Mouse (Mus musculus) layer of hippocampus, adult 8-10 months (tissue): ENCODE measurements around the gene Scarf1. TPM values are rescaled to one million over a fixed set of nuclear protein-coding genes. Genes with fewer than 3 reads are reported as not detected.
"Not testable (repeated sequence)": the region's sequence is repeated elsewhere in the genome, so short reads cannot be mapped to it uniquely, and the experiment has no call there.

Experiments
- DNase-seq, 2 experiments: peaks; one replicate each; pipeline ENCODE4 v3.0.0; 2022; ENCODE audit warnings: low spot score in 2 of 2
- total RNA-seq, 4 experiments: library from RNA; stranded (reverse); gene quantifications; 2 replicates each; pipeline ENCODE4 v1.2.4; 2022

Gene Scarf1
- total RNA-seq, 4 experiments from 2014 or later, result 1.1 to 1.6 (median 1.4) TPM

DNA sequence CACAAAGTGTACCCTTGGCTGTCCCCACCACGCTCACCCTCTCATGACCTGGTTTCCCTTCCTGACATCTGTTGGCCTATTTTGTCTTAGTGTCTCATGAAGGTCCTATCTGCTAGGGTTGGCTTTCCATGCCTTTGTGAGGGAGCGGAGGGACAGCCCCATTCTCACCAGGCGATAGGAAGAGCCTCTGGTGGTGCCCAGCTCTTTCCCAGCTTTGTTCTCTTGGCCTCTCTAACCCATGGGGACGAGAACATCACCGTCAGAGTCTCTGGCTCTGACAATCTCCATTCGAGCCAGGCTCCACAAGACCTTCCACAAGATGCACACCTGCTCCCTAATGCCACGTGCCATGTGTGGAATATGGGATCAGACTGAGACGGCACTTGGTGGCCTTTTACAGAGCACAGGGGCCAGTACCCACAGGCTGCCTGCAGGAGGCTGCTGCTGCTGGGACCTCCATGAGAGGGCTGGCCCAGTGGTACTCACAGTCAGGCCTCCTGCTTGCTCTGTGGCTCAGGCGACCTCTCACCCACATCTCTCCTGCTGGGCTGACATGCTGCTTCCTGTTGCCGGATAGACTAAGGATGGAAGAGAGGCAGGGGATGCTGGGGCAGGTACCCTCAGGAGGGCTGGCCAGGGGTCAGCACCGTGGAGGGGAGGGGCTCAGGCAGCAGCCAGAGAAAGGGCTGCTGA, 24.3 kb downstream of the Scarf1 start:
- no peak for DNase-seq

DNA sequence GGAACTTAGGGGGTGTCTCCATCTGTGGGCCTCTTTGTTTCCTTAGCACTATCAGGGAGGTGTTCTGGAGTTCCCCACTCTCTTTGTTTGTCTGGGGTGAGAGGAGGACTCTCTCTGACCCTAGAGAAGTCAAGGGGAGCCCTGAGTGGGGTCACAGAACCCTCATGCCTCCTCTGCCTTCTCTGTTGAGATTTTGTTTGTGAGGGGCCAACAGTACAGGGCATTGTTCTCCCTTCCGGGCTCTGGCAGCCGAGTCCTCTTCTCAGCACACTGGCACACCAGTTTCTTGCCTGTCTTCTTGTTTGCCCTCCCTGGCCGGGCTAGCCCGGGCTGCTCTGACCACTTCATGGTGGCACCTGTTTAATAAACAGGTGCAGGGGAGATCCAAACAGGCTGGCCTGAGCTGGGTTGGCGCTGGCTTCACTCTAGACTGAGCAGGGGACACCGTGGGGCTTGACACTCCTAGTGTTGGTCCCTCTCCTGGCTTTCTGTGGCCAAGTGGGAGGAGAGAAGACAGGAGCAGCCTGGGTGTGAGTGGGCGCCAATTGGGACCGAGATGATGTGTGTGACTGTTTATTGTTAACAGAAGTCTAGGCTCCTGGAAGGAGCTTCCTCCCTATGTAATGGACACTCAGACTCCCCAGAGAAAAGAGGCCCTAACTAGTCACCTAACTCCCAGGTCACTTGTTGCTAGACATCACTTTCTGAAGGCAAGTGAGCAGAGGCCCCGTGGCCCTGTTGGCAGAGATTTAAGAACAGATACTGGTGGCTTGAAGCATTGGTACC, 25.0 kb downstream of the Scarf1 start:
- no peak for DNase-seq

DNA sequence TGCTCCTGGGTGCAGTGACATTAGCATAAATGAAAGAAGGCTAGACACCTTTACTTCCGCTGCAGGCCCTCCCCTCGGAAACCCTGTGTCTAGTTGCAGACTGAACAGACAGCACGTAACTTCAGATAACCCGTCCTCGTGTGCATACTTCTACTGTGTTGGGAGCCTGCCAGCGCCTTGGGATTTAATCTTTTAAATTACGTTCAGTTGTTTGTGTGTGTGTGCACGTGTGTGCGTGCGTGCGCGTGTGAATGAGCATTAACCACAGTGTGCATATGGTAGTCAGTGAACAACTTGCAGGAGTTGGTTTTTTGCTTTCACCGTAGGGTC, 25.6 kb downstream of the Scarf1 start:
- DNase-seq, result no peak

DNA sequence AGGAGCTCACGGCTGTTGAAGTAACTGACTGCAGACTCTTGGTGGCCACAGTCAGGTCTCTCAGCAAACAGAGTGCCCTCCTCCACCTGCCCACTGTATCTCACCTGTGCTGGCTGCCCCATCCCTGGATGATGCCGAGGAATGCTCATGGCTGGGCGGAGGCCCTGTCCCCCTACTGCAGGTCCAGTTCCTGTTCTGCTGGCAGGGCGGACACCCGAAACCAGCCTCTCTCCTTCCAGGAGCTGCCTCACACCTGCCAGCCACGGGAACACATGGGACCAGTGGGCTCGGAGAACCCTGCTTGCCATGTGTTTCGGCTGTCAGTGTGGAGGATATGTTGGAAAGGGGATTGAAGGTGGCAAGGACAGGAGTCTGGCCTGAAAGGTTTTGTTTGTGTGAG, 26.9 kb downstream of the Scarf1 start:
- no peak for DNase-seq

DNA sequence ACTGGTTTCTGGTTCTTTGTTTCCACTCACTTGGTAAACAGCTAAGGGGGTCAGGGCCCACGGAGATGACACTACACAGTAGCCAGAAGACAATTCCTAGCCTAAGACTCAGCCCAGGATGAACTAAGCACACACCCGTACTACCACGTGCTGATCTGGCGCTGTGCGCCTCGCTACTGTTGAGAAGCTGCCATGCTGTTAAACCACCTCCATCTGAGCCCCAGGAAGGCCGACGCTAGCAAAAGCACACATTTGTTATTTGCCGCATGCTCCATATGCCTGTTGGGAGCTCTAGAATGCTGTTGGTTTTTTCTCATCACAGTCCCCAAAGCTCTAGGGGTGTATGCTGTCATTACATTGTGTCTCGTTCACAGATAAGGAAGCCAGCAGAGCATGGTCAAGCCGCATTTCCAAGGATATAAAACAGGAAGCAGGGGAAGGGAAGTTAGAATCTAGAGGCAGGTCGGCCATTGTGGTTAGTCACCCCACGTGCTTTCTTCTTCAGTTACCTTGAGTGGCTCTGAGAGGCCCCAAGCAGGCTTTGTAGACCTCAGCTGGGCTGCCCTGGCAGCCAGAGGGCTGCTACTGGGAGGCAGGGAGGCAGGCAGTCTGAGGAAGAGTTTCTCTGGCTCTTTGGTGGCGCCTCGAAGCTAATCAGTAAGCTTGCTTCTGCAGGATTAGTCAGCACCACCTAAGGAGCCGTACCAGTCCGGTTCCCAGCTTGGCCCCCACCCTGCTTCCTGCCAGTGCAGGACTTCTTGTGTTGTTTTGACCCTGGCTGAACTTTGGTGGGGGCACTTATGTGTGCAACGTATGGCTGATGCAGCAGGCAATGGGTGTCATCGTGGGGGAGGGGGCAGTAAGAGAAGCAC, 27.6 kb downstream of the Scarf1 start:
- peak; percentile 66 to 71 for DNase-seq

DNA sequence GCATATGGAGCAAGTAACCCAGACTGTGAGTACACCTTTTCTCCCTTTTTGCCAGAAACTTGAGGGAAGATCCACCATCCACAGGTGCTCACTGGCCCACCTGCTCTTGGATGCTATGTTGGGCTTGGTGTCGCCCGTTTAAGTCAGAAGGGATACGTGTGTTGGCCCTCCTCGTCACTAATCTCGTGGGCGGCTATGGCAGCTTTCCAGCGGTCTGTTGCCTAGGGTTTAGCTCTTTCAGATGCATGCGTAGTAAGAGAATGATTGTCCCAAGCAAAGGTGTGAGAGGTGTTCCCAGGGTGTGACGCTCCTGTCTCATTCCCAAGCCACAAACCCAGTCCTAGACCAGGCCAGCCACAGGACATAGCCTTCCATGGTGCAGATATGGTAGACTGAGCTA, 31.4 kb downstream of the Scarf1 start:
- DNase-seq, result no peak

DNA sequence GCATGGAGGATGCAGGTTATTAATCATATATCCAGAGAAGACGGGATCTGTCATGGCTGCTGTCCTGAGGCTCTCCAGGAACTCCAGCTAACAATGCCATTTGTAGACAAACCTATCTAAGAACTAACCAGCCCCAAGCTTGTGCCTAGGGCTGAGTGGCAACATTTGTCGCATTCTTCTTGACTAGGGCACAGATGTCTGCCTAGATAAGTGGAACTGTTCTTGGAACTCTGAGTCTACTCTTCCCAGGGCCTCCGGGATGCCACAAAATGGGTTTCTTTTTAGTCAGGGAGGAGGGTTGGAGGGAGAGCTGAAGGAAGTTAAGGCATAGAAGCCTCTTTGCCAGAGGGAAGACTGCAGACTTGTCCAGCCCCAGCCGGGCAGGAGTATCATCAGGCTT, 32.7 kb downstream of the Scarf1 start:
- DNase-seq, result no peak

DNA sequence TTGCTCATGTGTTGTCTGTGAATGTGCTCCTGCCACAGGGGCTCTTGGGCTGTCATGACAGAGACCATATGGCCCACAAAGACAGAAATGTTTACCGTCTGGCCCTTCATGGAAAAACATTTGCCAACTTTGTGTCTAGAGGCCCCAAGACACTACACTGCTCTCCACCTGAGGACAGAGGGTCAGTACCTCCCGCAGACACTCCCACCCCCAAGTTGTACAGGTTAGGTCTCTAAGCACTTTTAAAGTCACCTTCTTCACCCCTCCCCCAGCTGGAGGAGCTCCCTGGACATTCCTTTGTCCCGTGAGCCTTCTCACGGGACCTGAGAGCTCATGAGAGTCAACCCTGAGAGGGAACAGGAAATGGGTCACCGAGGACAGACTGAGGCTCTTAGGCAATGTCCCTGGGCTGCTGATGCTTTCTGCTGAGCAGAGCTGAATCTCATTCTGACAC, 36.3 kb downstream of the Scarf1 start:
- no peak for DNase-seq

DNA sequence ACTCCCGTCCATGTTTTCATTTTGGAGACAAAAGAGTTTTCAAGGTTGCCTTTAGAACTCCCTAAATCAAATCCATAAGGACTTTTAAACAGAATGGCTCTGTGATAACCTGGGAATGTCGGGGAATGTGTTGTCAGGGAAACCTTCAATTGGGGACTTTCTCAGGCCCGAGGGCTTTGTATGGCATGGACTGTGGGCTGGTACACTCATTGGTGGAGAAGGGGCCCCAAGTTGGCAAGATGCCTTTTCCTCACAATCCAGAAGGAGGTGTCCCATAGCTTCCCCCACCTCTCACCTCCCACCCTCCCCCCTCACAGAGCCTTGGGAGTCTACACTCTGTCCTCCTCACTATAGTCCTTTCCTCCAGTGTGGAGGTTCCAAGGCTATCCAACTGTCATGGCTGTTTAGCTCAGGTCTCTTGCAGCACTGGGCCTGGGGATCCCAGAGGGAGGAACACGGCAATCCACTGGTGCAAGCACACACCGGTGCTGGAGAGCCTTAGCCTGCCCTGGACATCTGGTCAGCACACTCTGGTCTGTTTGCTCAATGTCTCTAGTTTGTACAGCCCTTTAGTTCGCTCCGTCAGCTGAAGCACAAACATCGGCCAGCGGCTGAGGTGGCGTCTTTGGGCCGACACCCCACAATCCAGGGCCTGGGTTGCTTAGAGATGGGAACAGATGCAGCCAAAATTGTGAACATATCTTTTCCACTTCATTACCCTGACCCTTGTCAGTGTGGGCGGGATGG, 37.0 kb downstream of the Scarf1 start:
- no peak for DNase-seq

DNA sequence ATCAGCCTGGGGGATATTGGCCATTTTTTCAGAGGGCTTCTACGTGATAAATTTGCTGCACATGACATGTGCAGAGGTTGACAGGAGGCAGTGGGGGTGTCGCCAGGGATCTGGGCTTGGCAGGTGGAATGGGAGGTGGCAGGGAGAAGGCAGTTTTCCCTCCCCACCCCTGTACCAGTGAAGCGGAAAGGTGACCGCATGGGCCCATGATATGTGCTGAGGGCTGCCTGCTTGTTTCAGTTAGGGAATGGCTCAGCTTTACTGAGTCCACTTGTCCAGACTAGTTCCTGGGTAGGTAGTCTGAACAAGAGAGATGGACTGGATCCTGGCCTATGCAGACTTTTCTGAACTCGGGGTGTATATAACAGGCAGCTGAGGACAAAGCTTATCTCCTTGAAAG, 38.0 kb downstream of the Scarf1 start:
- DNase-seq, result no peak

DNA sequence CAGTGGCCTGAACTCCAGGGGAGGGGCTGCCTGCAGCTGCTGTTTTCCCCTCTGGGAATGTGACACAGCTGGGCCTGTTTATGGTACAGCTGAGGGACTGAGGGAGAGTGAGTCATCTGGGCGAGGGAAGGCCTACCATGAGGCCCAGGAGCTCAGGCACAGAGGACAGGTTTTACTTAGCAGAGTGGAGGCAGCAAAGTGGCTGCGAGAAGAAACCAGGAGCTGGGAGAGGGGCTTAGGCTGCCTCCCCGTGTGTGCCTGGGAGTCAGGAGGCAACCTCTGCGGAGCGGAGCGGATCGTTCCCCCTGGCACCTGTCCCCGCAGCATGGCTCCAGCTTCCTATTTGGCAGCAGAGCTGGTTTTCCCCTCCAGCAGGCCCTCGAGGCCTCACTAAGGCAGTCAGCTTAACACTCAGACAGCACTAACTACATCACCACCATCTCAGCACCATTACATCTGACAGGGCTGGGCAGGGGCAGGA, 38.7 kb downstream of the Scarf1 start:
- DNase-seq, result no peak

DNA sequence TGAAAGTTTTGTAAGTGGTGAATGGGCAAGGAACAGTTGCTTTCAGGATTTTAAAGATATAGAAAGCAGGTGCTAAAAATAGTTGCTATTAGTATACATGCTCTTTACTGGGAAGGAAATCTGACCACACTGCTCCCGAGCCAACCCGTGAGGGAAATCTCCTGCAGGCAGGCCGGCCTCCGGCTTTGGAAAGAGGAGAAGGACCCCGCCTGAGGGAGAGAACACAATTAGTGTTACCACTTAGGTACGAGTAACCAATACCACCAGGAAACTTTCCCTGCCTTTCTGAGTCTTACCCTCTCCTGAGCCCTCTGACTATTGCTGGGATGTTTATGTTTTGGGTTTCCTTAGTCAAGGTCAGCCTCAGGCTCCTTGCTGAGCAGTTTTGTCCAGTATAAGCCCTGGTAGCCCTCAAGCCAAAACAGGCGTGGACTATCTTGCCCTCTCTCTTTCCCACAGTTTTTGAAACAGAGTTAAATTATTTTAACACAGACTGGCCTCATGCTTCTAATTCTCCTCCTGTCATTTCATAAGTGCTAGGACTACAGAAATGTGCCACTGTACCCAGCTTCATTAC, 39.7 kb downstream of the Scarf1 start:
- no peak for DNase-seq

DNA sequence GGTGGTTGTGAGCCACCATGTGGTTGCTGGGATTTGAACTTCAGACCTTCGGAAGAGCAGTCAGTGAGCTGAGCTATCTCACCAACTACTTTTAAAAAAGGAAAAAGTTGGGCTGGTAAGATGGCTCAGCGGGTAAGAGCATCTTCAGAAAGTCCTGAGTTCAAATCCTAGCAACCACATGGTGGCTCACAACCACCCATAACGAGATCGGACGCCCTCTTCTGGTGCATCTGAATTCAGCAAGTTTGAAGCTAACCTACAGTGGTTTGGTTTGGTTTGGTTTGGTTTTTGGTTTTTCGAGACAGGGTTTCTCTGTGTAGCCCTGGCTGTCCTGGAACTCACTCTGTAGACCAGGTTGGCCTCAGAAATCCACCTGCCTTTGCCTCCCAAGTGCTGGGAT, 42.7 kb downstream of the Scarf1 start:
- not testable (repeated sequence) for DNase-seq

DNA sequence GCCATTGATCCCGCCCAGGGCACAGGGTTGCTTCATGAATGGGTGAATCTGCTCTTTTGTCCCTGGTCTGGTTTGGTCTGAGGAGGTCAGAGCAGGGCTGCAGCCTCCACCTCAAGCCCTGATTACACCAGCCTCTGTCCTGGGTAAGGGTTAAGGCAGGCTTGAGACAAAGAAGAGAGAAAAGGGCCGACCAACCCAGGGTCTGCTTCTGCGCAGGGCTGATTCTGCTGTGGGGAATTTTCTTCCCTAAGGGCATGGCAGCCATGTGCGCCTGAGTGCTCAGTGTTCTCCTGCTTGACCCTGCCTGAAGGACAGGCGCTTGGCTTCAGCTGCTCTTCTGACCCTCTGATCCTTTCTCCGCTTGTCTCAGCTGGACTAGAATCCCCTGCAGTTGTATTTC, 43.8 kb downstream of the Scarf1 start:
- no peak for DNase-seq

DNA sequence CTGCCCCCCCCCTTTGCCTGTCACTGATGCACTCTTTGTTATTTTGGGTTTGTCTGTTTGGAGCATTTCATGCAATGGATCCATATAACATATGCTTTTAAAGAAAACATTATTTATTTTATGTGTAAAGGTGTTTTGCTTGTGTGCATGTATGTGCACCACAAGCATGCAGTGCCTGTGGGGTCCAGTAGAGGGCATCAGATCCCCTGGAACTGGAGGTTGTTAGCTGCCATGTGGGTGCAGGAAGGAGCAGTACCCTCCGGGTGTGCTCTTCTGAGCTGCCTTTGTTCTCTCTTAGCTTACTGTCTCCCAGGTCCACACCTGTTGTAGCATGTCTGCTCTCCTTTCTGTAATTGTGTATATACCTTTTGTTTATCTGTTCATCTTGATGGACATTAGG, 44.8 kb downstream of the Scarf1 start:
- DNase-seq, result no peak

DNA sequence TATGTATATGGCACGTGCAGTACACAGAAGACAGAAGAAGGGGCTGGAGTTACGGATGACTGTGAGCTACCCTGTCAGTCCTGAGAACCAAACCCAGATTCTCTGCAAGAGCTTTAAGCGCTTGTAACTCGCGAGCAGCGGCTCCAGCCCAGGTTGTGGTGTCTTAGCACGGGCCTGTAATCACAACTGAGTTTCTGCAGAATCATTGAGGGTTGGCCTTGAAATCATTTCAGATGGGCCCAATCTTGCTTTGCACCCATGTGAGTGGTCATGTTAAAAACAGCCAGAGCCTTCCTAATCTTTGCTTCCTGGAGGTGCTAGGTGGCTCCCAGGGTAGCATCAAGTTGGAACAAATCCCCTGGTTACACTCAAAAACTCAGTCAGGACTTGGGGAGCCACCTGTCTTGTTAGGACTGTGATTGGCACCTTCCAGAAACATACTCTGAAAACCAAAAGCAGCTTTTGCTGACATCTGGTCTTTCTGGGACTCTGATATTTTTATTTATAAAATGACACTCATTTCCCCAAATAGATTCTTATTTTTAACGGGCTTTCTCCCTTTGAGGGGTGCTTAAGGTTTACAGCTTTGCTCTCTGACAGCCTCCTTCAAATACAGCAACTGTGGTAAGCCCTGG, 46.6 kb downstream of the Scarf1 start:
- DNase-seq, result no peak

DNA sequence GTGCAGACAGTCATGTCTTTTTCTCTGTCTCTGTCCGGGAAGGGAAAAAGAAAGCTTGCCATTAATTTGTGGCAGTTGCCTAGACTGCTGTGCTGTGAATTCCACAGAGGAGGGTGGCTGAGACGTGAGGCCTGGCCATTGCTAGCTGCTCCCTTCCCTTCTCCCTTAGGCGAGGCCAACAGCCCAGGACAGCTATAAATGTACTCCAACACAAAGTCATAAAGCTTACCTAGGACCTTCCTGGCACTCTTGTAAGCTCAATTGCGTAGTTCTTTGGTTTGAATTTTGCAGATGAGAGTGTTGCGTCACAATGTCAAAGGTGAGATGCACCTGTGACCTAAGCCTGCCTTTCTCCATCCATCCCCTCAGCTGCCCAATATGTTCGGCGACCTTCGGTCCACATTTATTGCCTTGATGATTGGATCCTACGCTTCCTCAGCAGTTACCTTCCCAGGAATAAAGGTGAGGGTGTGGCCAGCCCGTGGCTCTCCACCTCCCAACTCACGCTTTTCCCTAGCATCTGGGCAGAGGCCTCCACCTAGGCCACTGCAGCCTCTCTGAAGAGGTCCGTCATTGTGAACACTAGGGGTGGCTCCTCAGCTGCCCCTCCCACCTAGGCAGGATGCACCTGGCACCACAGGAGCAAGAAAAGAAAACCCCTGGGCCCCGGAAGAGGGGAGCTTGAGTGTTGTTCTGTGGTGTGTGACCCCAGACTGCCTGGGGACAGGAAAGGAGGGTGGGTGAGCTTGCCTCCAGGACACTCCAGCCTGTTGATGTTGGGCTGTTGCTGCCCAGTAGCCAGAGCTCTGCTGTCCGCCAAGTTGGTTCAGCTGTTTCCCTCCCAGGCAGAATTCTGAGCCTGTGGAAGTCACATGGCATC, 47.4 kb downstream of the Scarf1 start:
- DNase-seq, result no peak

DNA sequence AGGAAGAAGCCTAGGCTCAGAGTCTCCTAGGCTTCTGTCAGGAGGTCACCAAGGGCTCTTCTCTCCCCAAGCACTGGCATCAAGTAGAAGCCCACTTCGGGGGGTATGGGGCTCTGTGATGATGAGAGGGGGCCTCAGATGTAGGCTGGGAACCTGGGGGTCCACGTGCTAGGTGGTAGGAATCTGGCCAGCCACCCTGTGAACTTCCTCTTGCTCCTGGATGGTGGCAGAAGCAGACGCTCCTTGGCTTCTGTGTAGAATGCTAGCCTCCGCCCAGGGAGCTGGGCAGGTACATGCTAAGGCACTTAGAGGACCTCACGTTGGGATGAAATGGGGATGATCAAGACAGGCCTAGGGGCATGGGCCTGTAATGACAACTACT, 48.1 kb downstream of the Scarf1 start:
- no peak for DNase-seq

DNA sequence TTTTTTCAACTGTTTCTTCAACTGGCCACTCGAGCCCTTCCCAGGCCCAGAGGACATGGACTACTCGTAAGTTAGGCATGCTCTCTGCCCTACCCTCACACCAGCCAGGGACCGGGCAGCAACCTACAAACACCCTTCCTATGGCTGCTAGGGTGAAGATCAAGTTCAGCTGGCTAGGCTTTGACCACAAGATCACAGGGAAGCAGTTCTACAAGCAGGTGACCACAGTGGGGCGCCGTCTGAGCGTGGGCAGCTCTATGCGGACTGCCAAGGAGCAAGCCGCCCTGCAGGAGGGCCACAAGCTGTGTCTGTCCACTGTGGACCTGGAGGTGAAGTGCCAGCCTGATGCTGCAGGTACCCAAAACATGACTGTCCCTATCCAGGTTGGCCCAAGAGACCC, 49.5 kb downstream of the Scarf1 start:
- DNase-seq, result no peak
